Mouse (Mus musculus) adrenal gland, postnatal 36 days (tissue): ENCODE data around the gene Tyw1. TPM values are rescaled to one million over a fixed set of nuclear protein-coding genes. Genes with fewer than 3 reads are reported as not detected.

Source experiments
- DNase-seq, 2 experiments: peaks; one replicate each; pipeline ENCODE4 v3.0.0; 2021; ENCODE audit warnings: mixed read lengths in 1 of 2
- total RNA-seq, 2 experiments: library from RNA; stranded (reverse); gene quantifications; 2 replicates each; pipeline ENCODE4 v1.2.3; 2021

Gene Tyw1
- total RNA-seq, 2 experiments from 2014 or later, result 28.1 to 32.3 TPM

GRCm38 (mm10) chr5:130263454-130263853 lies 8.0 kb downstream of the Tyw1 start:
- no peak for DNase-seq

- peak; percentile 35 to 49 for DNase-seq
Measured at GRCm38 (mm10) chr5:130264433-130265005, 9.1 kb downstream of the Tyw1 start.

- DNase-seq, result peak; percentile 56 to 74
Measured at GRCm38 (mm10) chr5:130266651-130267050, 11.2 kb downstream of the Tyw1 start.

- peak; percentile 64 for DNase-seq
Measured at GRCm38 (mm10) chr5:130267316-130267715, 11.9 kb downstream of the Tyw1 start.

GRCm38 (mm10) chr5:130268976-130269375 lies 13.6 kb downstream of the Tyw1 start:
- peak; percentile 70 to 71 for DNase-seq

- no peak for DNase-seq
Measured at GRCm38 (mm10) chr5:130272344-130272743, 16.9 kb downstream of the Tyw1 start.

- DNase-seq, result peak in 1 of 2 experiments; percentile 32
Measured at GRCm38 (mm10) chr5:130273046-130273445, 17.6 kb downstream of the Tyw1 start.

- peak in 1 of 2 experiments; percentile 55 for DNase-seq
Measured at GRCm38 (mm10) chr5:130275509-130275908, 20.1 kb downstream of the Tyw1 start.

- DNase-seq, result no peak
Measured at GRCm38 (mm10) chr5:130278011-130278472, 22.6 kb downstream of the Tyw1 start.

GRCm38 (mm10) chr5:130283079-130283732 lies 27.8 kb downstream of the Tyw1 start:
- no peak for DNase-seq

GRCm38 (mm10) chr5:130288106-130288505 lies 32.7 kb downstream of the Tyw1 start:
- DNase-seq, result no peak

- no peak for DNase-seq
Measured at GRCm38 (mm10) chr5:130290242-130290641, 34.8 kb downstream of the Tyw1 start.

- peak in 1 of 2 experiments; percentile 52 for DNase-seq
Measured at GRCm38 (mm10) chr5:130290775-130291174, 35.4 kb downstream of the Tyw1 start.

- no peak for DNase-seq
Measured at GRCm38 (mm10) chr5:130292976-130293375, 37.6 kb downstream of the Tyw1 start.

- DNase-seq, result no peak
Measured at GRCm38 (mm10) chr5:130293941-130294340, 38.5 kb downstream of the Tyw1 start.

GRCm38 (mm10) chr5:130294598-130294997 lies 39.2 kb downstream of the Tyw1 start:
- DNase-seq, result no peak

GRCm38 (mm10) chr5:130296071-130296470 lies 40.7 kb downstream of the Tyw1 start:
- no peak for DNase-seq

- DNase-seq, result no peak
Measured at GRCm38 (mm10) chr5:130298831-130299460, 43.5 kb downstream of the Tyw1 start.

- no peak for DNase-seq
Measured at GRCm38 (mm10) chr5:130299526-130299925, 44.1 kb downstream of the Tyw1 start.

GRCm38 (mm10) chr5:130303611-130304010 lies 48.2 kb downstream of the Tyw1 start:
- DNase-seq, result no peak

GRCm38 (mm10) chr5:130307921-130308320 lies 52.5 kb downstream of the Tyw1 start:
- no peak for DNase-seq

- no peak for DNase-seq
Measured at GRCm38 (mm10) chr5:130310077-130310476, 54.7 kb downstream of the Tyw1 start.

GRCm38 (mm10) chr5:130310827-130311226 lies 55.4 kb downstream of the Tyw1 start:
- DNase-seq, result peak; percentile 70 to 75
